Mouse (Mus musculus) heart, postnatal 10 days (tissue): ENCODE measurements around the gene Sdc1. TPM values are rescaled to one million over a fixed set of nuclear protein-coding genes. Genes with fewer than 3 reads are reported as not detected.

ENCODE experiments used
- DNase-seq, 2 experiments: peaks; one replicate each; pipeline ENCODE4 v3.0.0; 2021
- intact Hi-C: fragments of 180-260 bp; cut with DNase I; formaldehyde crosslinking; loops from one replicate; pipeline ENCODE4 v1.15.1; 2025
- total RNA-seq, 2 experiments: library from RNA; stranded (reverse); gene quantifications; 2 replicates each; pipeline ENCODE4 v1.2.3; 2021

Sdc1 gene
- total RNA-seq, 2 experiments from 2014 or later = 19.2 to 21.0 TPM

- intact Hi-C loops = loop anchor here (5.0 kb wide), 1 partner anchor 81 kb away; no protein-coding TSS in a partner anchor
- DNase-seq = no peak
Measured at GRCm38 (mm10) chr12:8781121-8781520, 10.0 kb downstream of the Sdc1 start.

- intact Hi-C loops = loop anchor here (5.0 kb wide), 1 partner anchor 80 kb away; no protein-coding TSS in a partner anchor
Measured at GRCm38 (mm10) chr12:8781681-8782378, 10.7 kb downstream of the Sdc1 start.

DNA sequence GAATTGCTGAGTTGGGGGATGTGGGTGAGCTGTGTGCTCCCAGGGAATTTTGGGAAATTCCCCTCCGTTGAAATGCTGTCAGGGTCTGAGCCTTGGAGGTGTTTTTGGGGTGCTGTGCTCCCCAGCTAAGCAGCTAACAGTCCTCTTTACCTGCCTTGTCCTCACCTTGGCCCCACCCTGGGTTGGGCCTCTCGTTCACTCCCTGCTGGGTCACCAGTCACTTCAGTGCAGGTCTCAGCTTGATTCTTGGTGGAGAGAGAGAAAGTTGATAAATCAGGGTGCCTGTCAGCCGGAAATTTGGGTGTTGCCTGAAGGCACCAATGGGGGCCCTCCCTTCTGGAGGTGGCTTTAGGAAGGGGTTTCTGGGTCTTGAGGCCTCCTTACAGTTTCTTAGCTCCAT lies 11.4 kb downstream of the Sdc1 start:
- intact Hi-C loops = loop anchor here (5.0 kb wide), 1 partner anchor 80 kb away; no protein-coding TSS in a partner anchor

More at GRCm38 (mm10) chr12:8781681-8782378, 10.7 kb downstream of the Sdc1 start:
- peak; percentile 77 to 85 for DNase-seq

GRCm38 (mm10) chr12:8784189-8784588 lies 13.1 kb downstream of the Sdc1 start:
- intact Hi-C loops = loop anchor here (5.0 kb wide), 1 partner anchor 78 kb away; no protein-coding TSS in a partner anchor
- no peak for DNase-seq

More for the DNA sequence above, 11.4 kb downstream of the Sdc1 start:
- no peak for DNase-seq

GRCm38 (mm10) chr12:8786476-8786875 lies 15.4 kb downstream of the Sdc1 start:
- no peak for DNase-seq
- intact Hi-C loops = no loop called here

GRCm38 (mm10) chr12:8786984-8787730 lies 16.0 kb downstream of the Sdc1 start:
- peak; percentile 33 to 43 for DNase-seq
- intact Hi-C loops = no loop called here

DNA sequence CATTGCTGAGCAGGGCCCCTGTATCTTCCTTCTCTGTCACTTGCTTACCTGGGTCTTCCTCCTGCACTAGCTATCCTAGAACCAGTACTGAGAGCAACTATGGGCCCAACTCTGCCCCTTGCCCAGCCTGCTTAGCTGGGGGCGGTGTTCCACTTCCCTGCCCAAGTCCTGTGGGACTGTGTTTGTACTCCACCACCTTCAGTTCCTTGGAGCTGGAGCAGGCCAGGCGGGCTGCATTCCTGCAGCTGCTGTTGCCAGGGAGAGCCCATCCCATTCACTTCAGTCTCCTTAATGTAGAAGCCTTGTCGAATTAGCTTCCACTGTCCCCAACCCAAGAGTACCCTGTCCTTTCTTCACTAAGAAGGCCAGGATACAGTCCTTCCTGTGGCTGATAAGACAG lies 17.3 kb downstream of the Sdc1 start:
- intact Hi-C loops = no loop called here
- no peak for DNase-seq

GRCm38 (mm10) chr12:8790615-8791014 lies 19.5 kb downstream of the Sdc1 start:
- intact Hi-C loops = no loop called here
- DNase-seq = no peak

DNA sequence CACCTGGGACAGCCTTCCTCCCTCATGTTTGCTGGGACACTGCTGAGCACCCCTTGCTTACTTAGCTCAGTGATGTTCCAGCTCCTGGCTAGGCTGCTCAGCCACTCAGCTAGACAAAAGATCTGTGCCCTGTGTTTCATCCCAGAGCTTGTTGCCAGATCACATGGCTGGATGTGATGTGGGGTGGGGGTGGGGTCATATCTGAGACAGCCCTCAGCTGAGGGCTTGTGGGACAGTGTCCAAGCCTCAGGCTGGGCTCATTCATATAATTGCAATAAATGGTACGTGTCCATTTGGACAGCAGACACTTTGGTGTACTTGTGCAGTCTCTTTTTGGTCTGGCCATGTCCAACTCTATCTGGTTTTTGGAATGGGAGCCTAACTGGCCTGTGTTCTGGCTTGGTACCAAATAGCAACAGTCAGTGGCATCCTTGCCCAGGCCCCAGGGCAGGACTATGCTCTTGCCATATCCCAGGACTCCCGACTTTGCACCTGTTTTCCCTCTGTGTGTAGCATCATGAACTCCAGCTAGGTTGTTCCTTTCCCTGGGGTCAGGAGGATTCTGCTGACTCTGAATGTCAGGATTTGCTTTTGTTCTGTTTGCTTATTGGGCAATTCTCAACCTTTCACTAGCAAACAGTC lies 22.4 kb downstream of the Sdc1 start:
- no peak for DNase-seq
- intact Hi-C loops = no loop called here

DNA sequence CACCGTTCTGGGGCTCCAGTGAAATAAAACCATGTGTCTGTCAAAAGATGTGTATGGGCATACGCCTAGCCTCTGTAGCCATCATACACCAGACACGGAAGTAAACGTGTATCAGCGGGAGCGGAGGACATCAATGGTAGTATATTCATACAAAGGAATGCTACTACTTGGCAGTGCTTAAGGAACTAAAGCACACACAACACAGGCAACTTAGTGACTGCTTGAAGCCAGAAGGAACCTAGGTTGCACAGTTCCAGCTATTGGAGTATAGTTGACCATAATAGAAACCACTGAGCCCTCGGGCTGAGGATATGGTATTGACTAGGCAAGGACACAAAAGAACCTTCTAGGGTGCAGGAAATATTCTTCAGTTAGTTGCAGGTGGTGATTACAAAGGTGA lies 26.8 kb downstream of the Sdc1 start:
- DNase-seq = no peak
- intact Hi-C loops = no loop called here

DNA sequence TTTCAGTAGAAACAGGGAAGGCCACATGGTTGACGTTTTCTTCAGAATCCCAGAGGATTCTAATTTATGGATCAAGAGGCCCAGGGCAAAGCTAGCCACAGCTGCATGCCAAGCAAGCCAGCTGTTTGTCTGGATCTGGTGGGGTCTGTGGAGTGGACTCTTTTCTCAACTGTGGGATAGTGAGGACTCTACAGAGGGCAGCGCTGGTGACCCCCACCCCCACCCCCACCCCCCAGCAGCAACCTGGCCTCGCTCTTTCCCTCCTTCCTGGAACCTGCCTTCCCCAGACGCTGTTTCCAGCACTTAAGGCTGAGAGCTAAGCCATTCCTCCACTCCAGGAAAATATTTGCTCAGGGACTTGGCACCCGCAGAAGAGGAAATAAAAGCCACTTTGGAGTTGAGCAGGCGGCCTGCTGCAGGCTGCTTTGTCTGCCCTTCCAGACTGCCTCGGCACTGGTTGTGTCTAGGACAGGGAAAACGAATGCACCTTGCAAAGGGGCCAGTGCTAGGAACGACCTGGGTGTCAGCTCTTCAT lies 27.4 kb downstream of the Sdc1 start:
- peak; percentile 24 to 47 for DNase-seq
- intact Hi-C loops = no loop called here

- no peak for DNase-seq
- intact Hi-C loops = no loop called here
Measured at GRCm38 (mm10) chr12:8803421-8804076, 32.4 kb downstream of the Sdc1 start.

DNA sequence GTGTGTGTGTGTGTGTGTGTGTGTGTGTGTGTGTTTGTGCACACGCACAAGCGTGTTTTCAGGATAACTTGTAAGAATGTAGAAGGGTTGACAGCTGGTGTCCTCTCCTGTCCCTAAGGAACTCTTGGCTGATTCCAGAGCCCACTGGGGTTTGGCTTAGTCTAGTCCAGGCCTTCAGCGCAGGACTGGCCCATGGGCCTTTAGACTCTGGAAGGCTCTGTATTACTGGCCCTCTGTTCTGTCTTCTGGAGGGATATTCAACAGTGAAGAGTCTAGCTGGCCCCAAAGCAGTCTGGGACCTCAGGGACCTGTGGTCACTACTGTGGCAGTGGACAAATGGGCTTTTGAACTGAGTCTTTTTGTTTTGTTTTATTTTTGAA lies 32.9 kb downstream of the Sdc1 start:
- DNase-seq = no peak
- intact Hi-C loops = no loop called here

- intact Hi-C loops = no loop called here
- DNase-seq = no peak
Measured at GRCm38 (mm10) chr12:8804934-8805722, 34.0 kb downstream of the Sdc1 start.

DNA sequence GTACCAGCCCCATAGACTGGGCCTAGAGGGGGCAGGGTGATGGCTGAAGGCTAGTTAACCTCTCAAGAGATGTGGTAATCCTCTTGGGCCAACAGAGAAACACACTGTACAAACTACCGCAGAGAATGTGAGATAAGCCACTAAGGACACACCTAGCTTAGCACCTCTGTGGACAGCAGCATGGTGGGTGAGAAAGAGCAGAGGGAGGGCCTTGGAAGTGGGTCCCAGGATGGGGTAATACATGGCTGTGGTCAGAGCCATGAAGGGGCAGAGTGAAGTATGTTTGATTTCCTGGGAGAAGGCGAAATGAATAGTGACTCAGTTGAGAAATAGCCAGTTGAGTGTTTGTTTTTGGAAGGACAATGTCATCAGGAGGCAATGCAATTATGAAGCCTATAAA lies 38.0 kb downstream of the Sdc1 start:
- intact Hi-C loops = no loop called here

GRCm38 (mm10) chr12:8809626-8810025 lies 38.5 kb downstream of the Sdc1 start:
- intact Hi-C loops = no loop called here
- DNase-seq = no peak

More for the DNA sequence above, 38.0 kb downstream of the Sdc1 start:
- DNase-seq = no peak

GRCm38 (mm10) chr12:8810966-8811365 lies 39.8 kb downstream of the Sdc1 start:
- intact Hi-C loops = no loop called here
- no peak for DNase-seq

- peak; percentile 58 to 62 for DNase-seq
- intact Hi-C loops = no loop called here
Measured at GRCm38 (mm10) chr12:8811441-8811871, 40.3 kb downstream of the Sdc1 start.

GRCm38 (mm10) chr12:8811894-8812560 lies 40.9 kb downstream of the Sdc1 start:
- DNase-seq = no peak
- intact Hi-C loops = no loop called here
